Mouse (Mus musculus): ENCODE measurements at regions not wholly inside any gene's neighbourhood (a gene's known extent, or its start where the extent isn't known, plus 50 kb on each side); places are given as distances from the start of the nearest gene placed in this dataset.
A peak's percentile ranks its signal among the peaks of the same experiment; 100 is the strongest.

- Histone ChIP-seq H3K27me3 (replicated peaks; ENCODE audit: control insufficient read depth, insufficient read depth, low read length) (no peaks in the 10 kb centered on the region), H3K36me3 (ENCODE audit: control insufficient read depth, insufficient read depth) (no peaks in the 10 kb centered on the region), H3K4me3 (replicated peaks; ENCODE audit: low read length) (peak overlapping the region; percentile 21), H3K9ac (replicated peaks; ENCODE audit: low read depth, low read length) (peak overlapping the region; percentile 26; the same call in 1 of the 2 replicates), H3K9me3 (ENCODE audit: control insufficient read depth, low read length) (0 out of 2 replicates have a peak, but pooled peaks cover 2% of the 10 kb centered on the region), H3K4me1 (replicated peaks; ENCODE audit: control insufficient read depth, insufficient read depth, low read length) (peaks cover 18% of the 10 kb centered on the region), H3K27ac (ENCODE audit: low read length) (peak overlapping the region; percentile 83), H3K4me2 (ENCODE audit: low read length) (peak overlapping the region; percentile 56)
- WGBS: 4% methylated on average over 6 of the region's 6 CpGs
- ATAC-seq: peak; percentile 56
Measured at GRCm38 (mm10) chr3:128519913-128520316, 623.8 kb upstream of the Fam241a start.

- peak; percentile 16 for ATAC-seq
- WGBS: 27% methylated on average over 4 of the region's 4 CpGs
Measured at GRCm38 (mm10) chr3:128518806-128519205, 622.7 kb upstream of the Fam241a start.

GRCm38 (mm10) chr3:128471111-128471510, 575.0 kb upstream of the Fam241a start:
- Histone ChIP-seq H3K36me3 (ENCODE audit: control insufficient read depth, insufficient read depth) (no peaks in the 10 kb centered on the region), H3K27me3 (replicated peaks; ENCODE audit: control insufficient read depth, insufficient read depth, low read length) (no peaks in the 10 kb centered on the region), H3K9me3 (ENCODE audit: control insufficient read depth, low read length) (no peaks in the 10 kb centered on the region), H3K27ac (ENCODE audit: low read length) (no peak overlapping the region), H3K4me2 (ENCODE audit: low read length) (no peak overlapping the region), H3K4me3 (replicated peaks; ENCODE audit: low read length) (no peak overlapping the region), H3K4me1 (replicated peaks; ENCODE audit: control insufficient read depth, insufficient read depth, low read length) (no peaks in the 10 kb centered on the region), H3K9ac (replicated peaks; ENCODE audit: low read depth, low read length) (no peak overlapping the region)
- WGBS: 59% methylated on average over 3 of the region's 3 CpGs
- no peak for ATAC-seq

More at GRCm38 (mm10) chr3:128518806-128519205, 622.7 kb upstream of the Fam241a start:
- no peaks in the 10 kb centered on the region for H3K36me3 ChIP-seq (ENCODE audit: control insufficient read depth, insufficient read depth)
- H3K9ac ChIP-seq (replicated peaks; ENCODE audit: low read depth, low read length): no peak overlapping the region
- H3K4me2 ChIP-seq (ENCODE audit: low read length): no peak overlapping the region
- H3K27ac ChIP-seq (ENCODE audit: low read length): peak overlapping the region; percentile 41; the same call in 1 of the 2 replicates
- H3K4me3 ChIP-seq (replicated peaks; ENCODE audit: low read length): no peak overlapping the region
- no peaks in the 10 kb centered on the region for H3K27me3 ChIP-seq (replicated peaks; ENCODE audit: control insufficient read depth, insufficient read depth, low read length)
- peaks cover 18% of the 10 kb centered on the region for H3K4me1 ChIP-seq (replicated peaks; ENCODE audit: control insufficient read depth, insufficient read depth, low read length)
- H3K9me3 ChIP-seq (ENCODE audit: control insufficient read depth, low read length): 0 out of 2 replicates have a peak, but pooled peaks cover 2% of the 10 kb centered on the region

GRCm38 (mm10) chr3:128429706-128430105, 533.6 kb upstream of the Fam241a start:
- no peak overlapping the region for H3K4me2 ChIP-seq (ENCODE audit: low read length)
- no peak overlapping the region for H3K4me3 ChIP-seq (replicated peaks; ENCODE audit: low read length)

GRCm38 (mm10) chr3:128415568-128415967, 519.4 kb upstream of the Fam241a start:
- no peak for ATAC-seq
- Histone ChIP-seq H3K4me3 (replicated peaks; ENCODE audit: low read length) (no peak overlapping the region), H3K27me3 (replicated peaks; ENCODE audit: control insufficient read depth, insufficient read depth, low read length) (no peaks in the 10 kb centered on the region), H3K4me1 (replicated peaks; ENCODE audit: control insufficient read depth, insufficient read depth, low read length) (no peaks in the 10 kb centered on the region), H3K9ac (replicated peaks; ENCODE audit: low read depth, low read length) (no peak overlapping the region), H3K36me3 (ENCODE audit: control insufficient read depth, insufficient read depth) (no peaks in the 10 kb centered on the region), H3K27ac (ENCODE audit: low read length) (no peak overlapping the region), H3K9me3 (ENCODE audit: control insufficient read depth, low read length) (no peaks in the 10 kb centered on the region), H3K4me2 (ENCODE audit: low read length) (no peak overlapping the region)
- WGBS: 84% methylated on average over 2 of the region's 2 CpGs

More at GRCm38 (mm10) chr3:128429706-128430105, 533.6 kb upstream of the Fam241a start:
- Histone ChIP-seq H3K36me3 (ENCODE audit: control insufficient read depth, insufficient read depth) (no peaks in the 10 kb centered on the region), H3K9ac (replicated peaks; ENCODE audit: low read depth, low read length) (no peak overlapping the region), H3K4me1 (replicated peaks; ENCODE audit: control insufficient read depth, insufficient read depth, low read length) (no peaks in the 10 kb centered on the region), H3K27ac (ENCODE audit: low read length) (no peak overlapping the region), H3K27me3 (replicated peaks; ENCODE audit: control insufficient read depth, insufficient read depth, low read length) (no peaks in the 10 kb centered on the region), H3K9me3 (ENCODE audit: control insufficient read depth, low read length) (no peaks in the 10 kb centered on the region)
- no peak for ATAC-seq

- Histone ChIP-seq H3K27me3 (replicated peaks; ENCODE audit: control insufficient read depth, insufficient read depth, low read length) (no peaks in the 10 kb centered on the region), H3K4me1 (replicated peaks; ENCODE audit: control insufficient read depth, insufficient read depth, low read length) (no peaks in the 10 kb centered on the region), H3K4me2 (ENCODE audit: low read length) (no peak overlapping the region), H3K36me3 (ENCODE audit: control insufficient read depth, insufficient read depth) (no peaks in the 10 kb centered on the region), H3K9me3 (ENCODE audit: control insufficient read depth, low read length) (no peaks in the 10 kb centered on the region), H3K9ac (replicated peaks; ENCODE audit: low read depth, low read length) (no peak overlapping the region), H3K4me3 (replicated peaks; ENCODE audit: low read length) (no peak overlapping the region), H3K27ac (ENCODE audit: low read length) (no peak overlapping the region)
- 91% methylated on average over 1 of the region's 1 CpGs for WGBS
- ATAC-seq: no peak
Measured at GRCm38 (mm10) chr3:128413481-128413880, 517.4 kb upstream of the Fam241a start.

GRCm38 (mm10) chr3:128412157-128412556, 516.0 kb upstream of the Fam241a start:
- H3K4me1 ChIP-seq (replicated peaks; ENCODE audit: control insufficient read depth, insufficient read depth, low read length): no peaks in the 10 kb centered on the region
- no peak for ATAC-seq
- no peak overlapping the region for H3K9ac ChIP-seq (replicated peaks; ENCODE audit: low read depth, low read length)
- no peaks in the 10 kb centered on the region for H3K27me3 ChIP-seq (replicated peaks; ENCODE audit: control insufficient read depth, insufficient read depth, low read length)
- H3K27ac ChIP-seq (ENCODE audit: low read length): no peak overlapping the region
- no peak overlapping the region for H3K4me2 ChIP-seq (ENCODE audit: low read length)
- H3K4me3 ChIP-seq (replicated peaks; ENCODE audit: low read length): no peak overlapping the region
- H3K36me3 ChIP-seq (ENCODE audit: control insufficient read depth, insufficient read depth): no peaks in the 10 kb centered on the region
- no peaks in the 10 kb centered on the region for H3K9me3 ChIP-seq (ENCODE audit: control insufficient read depth, low read length)

GRCm38 (mm10) chr3:128394805-128395204, 498.7 kb upstream of the Fam241a start:
- no peak for ATAC-seq
- no peak overlapping the region for H3K27ac ChIP-seq (ENCODE audit: low read length)
- H3K9ac ChIP-seq (replicated peaks; ENCODE audit: low read depth, low read length): no peak overlapping the region
- no peaks in the 10 kb centered on the region for H3K9me3 ChIP-seq (ENCODE audit: control insufficient read depth, low read length)
- H3K4me3 ChIP-seq (replicated peaks; ENCODE audit: low read length): no peak overlapping the region
- H3K4me2 ChIP-seq (ENCODE audit: low read length): no peak overlapping the region
- H3K4me1 ChIP-seq (replicated peaks; ENCODE audit: control insufficient read depth, insufficient read depth, low read length): no peaks in the 10 kb centered on the region
- H3K27me3 ChIP-seq (replicated peaks; ENCODE audit: control insufficient read depth, insufficient read depth, low read length): no peaks in the 10 kb centered on the region
- H3K36me3 ChIP-seq (ENCODE audit: control insufficient read depth, insufficient read depth): no peaks in the 10 kb centered on the region
- WGBS: 75% methylated on average over 3 of the region's 3 CpGs

- Histone ChIP-seq H3K27me3 (replicated peaks; ENCODE audit: control insufficient read depth, insufficient read depth, low read length) (no peaks in the 10 kb centered on the region), H3K4me1 (replicated peaks; ENCODE audit: control insufficient read depth, insufficient read depth, low read length) (no peaks in the 10 kb centered on the region), H3K4me3 (replicated peaks; ENCODE audit: low read length) (no peak overlapping the region), H3K4me2 (ENCODE audit: low read length) (no peak overlapping the region), H3K9me3 (ENCODE audit: control insufficient read depth, low read length) (no peaks in the 10 kb centered on the region), H3K36me3 (ENCODE audit: control insufficient read depth, insufficient read depth) (no peaks in the 10 kb centered on the region), H3K27ac (ENCODE audit: low read length) (no peak overlapping the region), H3K9ac (replicated peaks; ENCODE audit: low read depth, low read length) (no peak overlapping the region)
- WGBS: 81% methylated on average over 4 of the region's 4 CpGs
- ATAC-seq: peak; percentile 62; the same call in 1 of the 2 replicates
Measured at GRCm38 (mm10) chr3:128380579-128380978, 484.5 kb upstream of the Fam241a start.

- no peaks in the 10 kb centered on the region for H3K4me1 ChIP-seq (replicated peaks; ENCODE audit: control insufficient read depth, insufficient read depth, low read length)
- no peaks in the 10 kb centered on the region for H3K36me3 ChIP-seq (ENCODE audit: control insufficient read depth, insufficient read depth)
- no peak overlapping the region for H3K9ac ChIP-seq (replicated peaks; ENCODE audit: low read depth, low read length)
- no peak overlapping the region for H3K27ac ChIP-seq (ENCODE audit: low read length)
- no peak for ATAC-seq
- 6% methylated on average over 5 of the region's 5 CpGs for WGBS
- no peaks in the 10 kb centered on the region for H3K9me3 ChIP-seq (ENCODE audit: control insufficient read depth, low read length)
- H3K4me2 ChIP-seq (ENCODE audit: low read length): no peak overlapping the region
- H3K27me3 ChIP-seq (replicated peaks; ENCODE audit: control insufficient read depth, insufficient read depth, low read length): no peaks in the 10 kb centered on the region
- H3K4me3 ChIP-seq (replicated peaks; ENCODE audit: low read length): no peak overlapping the region
Measured at GRCm38 (mm10) chr3:128369521-128370127, 473.5 kb upstream of the Fam241a start.

Data from forebrain, embryonic 16.5 days (tissue).